Mouse (Mus musculus) midbrain, embryonic 12.5 days (tissue): ENCODE results near the gene Larp1. TPM values are rescaled to one million over a fixed set of nuclear protein-coding genes. Genes with fewer than 3 reads are reported as not detected.

Experiments
- ATAC-seq: fragments of 200-750 bp; cut with Nextera tagmentation; 2 replicates; pipeline ENCODE4 v1.8.0; 2017; ENCODE audit warnings: low read depth, moderate TSS enrichment, moderate library complexity; ENCODE audit not compliant: low FRiP score
- H3K27ac ChIP-seq: fragments of 300-500 bp; sonication (generic); replicated peaks from 2 replicates; pipeline ENCODE4 v1.5.1; 2016; ENCODE audit warnings: mild to moderate bottlenecking
- H3K27me3 ChIP-seq: fragments of 300-500 bp; sonication (generic); 2 replicates; pipeline ENCODE4 v1.6.1; 2016; ENCODE audit warnings: mild to moderate bottlenecking
- H3K36me3 ChIP-seq: fragments of 300-500 bp; sonication (generic); 2 replicates; pipeline ENCODE4 v1.6.1; 2016
- H3K4me1 ChIP-seq: fragments of 300-500 bp; sonication (generic); 2 replicates; pipeline ENCODE4 v1.6.1; 2016
- H3K4me2 ChIP-seq: fragments of 300-500 bp; sonication (generic); replicated peaks from 2 replicates; pipeline ENCODE4 v1.6.1; 2016; ENCODE audit warnings: mild to moderate bottlenecking, moderate library complexity
- H3K4me3 ChIP-seq: fragments of 300-500 bp; sonication (generic); 2 replicates; pipeline ENCODE4 v1.5.1; 2016; ENCODE audit warnings: mild to moderate bottlenecking
- H3K9ac ChIP-seq: fragments of 300-500 bp; sonication (generic); replicated peaks from 2 replicates; pipeline ENCODE4 v1.6.1; 2016; ENCODE audit warnings: mild to moderate bottlenecking, moderate library complexity
- H3K9me3 ChIP-seq: fragments of 300-500 bp; sonication (generic); 2 replicates; pipeline ENCODE4 v1.6.1; 2016; ENCODE audit warnings: mild to moderate bottlenecking
- WGBS: fragments of 180-500 bp; shearing (Covaris S2); methylation state at CpG from one replicate; pipeline ENCODE4 v1.1.7; 2016; 5-methylcytosine and 5-hydroxymethylcytosine counted together
- polyA plus RNA-seq: library from polyadenylated mRNA; unstranded; fragments of >200 nt; fragmentation: Nextera tagmentation; extraction: Ambion mirVana; gene quantifications from 2 replicates; pipeline ENCODE4 v1.2.1, GENCODE M21; 2016

Larp1 gene
- polyA plus RNA-seq, 1 experiment from 2014 or later = 15.3 TPM

GRCm38 (mm10) chr11:57981083-57981809 is 27.6 kb upstream of the Larp1 start:
- no peak overlapping the region for H3K27ac ChIP-seq
- 85% methylated on average over 12 of the region's 12 CpGs for WGBS
- H3K36me3 ChIP-seq = no peaks in the 10 kb centered on the region
- no peaks in the 10 kb centered on the region for H3K4me1 ChIP-seq
- no peaks in the 10 kb centered on the region for H3K27me3 ChIP-seq
- H3K4me2 ChIP-seq = no peak overlapping the region
- H3K9me3 ChIP-seq = no peaks in the 10 kb centered on the region
- no peak for ATAC-seq
- H3K4me3 ChIP-seq = no peak overlapping the region
- H3K9ac ChIP-seq = no peak overlapping the region

- 41% methylated on average over 16 of the region's 16 CpGs for WGBS
Measured at GRCm38 (mm10) chr11:57983480-57984342, 25.2 kb upstream of the Larp1 start.

GRCm38 (mm10) chr11:57984343-57984666 is 24.6 kb upstream of the Larp1 start:
- H3K27ac ChIP-seq = no peak overlapping the region
- H3K4me1 ChIP-seq = no peaks in the 10 kb centered on the region
- no peak for ATAC-seq
- H3K9me3 ChIP-seq = no peaks in the 10 kb centered on the region
- no peaks in the 10 kb centered on the region for H3K36me3 ChIP-seq
- 51% methylated on average over 3 of the region's 3 CpGs for WGBS
- H3K4me3 ChIP-seq = no peak overlapping the region
- no peak overlapping the region for H3K4me2 ChIP-seq
- no peaks in the 10 kb centered on the region for H3K27me3 ChIP-seq
- H3K9ac ChIP-seq = no peak overlapping the region

More at GRCm38 (mm10) chr11:57983480-57984342, 25.2 kb upstream of the Larp1 start:
- Histone ChIP-seq H3K4me1 (no peaks in the 10 kb centered on the region), H3K27me3 (no peaks in the 10 kb centered on the region), H3K4me2 (no peak overlapping the region), H3K9me3 (no peaks in the 10 kb centered on the region), H3K4me3 (no peak overlapping the region), H3K27ac (no peak overlapping the region), H3K9ac (no peak overlapping the region), H3K36me3 (no peaks in the 10 kb centered on the region)
- no peak for ATAC-seq

GRCm38 (mm10) chr11:57985485-57985884 is 23.4 kb upstream of the Larp1 start:
- 94% methylated on average over 2 of the region's 3 CpGs for WGBS
- H3K9me3 ChIP-seq = no peaks in the 10 kb centered on the region
- no peak overlapping the region for H3K9ac ChIP-seq
- H3K27me3 ChIP-seq = no peaks in the 10 kb centered on the region
- H3K4me1 ChIP-seq = no peaks in the 10 kb centered on the region
- no peak overlapping the region for H3K27ac ChIP-seq
- no peak overlapping the region for H3K4me2 ChIP-seq
- ATAC-seq = no peak
- no peaks in the 10 kb centered on the region for H3K36me3 ChIP-seq
- no peak overlapping the region for H3K4me3 ChIP-seq

- Histone ChIP-seq H3K4me1 (no peaks in the 10 kb centered on the region), H3K4me3 (no peak overlapping the region), H3K27me3 (no peaks in the 10 kb centered on the region), H3K36me3 (no peaks in the 10 kb centered on the region), H3K9ac (no peak overlapping the region), H3K4me2 (no peak overlapping the region), H3K9me3 (no peaks in the 10 kb centered on the region), H3K27ac (no peak overlapping the region)
- no peak for ATAC-seq
- 89% methylated on average over 6 of the region's 6 CpGs for WGBS
Measured at GRCm38 (mm10) chr11:57986053-57986452, 22.8 kb upstream of the Larp1 start.

GRCm38 (mm10) chr11:57986456-57986855 is 22.4 kb upstream of the Larp1 start:
- H3K36me3 ChIP-seq = no peaks in the 10 kb centered on the region
- no peaks in the 10 kb centered on the region for H3K4me1 ChIP-seq
- no peak overlapping the region for H3K4me3 ChIP-seq
- no peak overlapping the region for H3K9ac ChIP-seq
- ATAC-seq = no peak
- no peak overlapping the region for H3K27ac ChIP-seq
- no peak overlapping the region for H3K4me2 ChIP-seq
- no peaks in the 10 kb centered on the region for H3K27me3 ChIP-seq
- H3K9me3 ChIP-seq = no peaks in the 10 kb centered on the region
- WGBS = 92% methylated on average over 6 of the region's 6 CpGs

- H3K4me1 ChIP-seq = no peaks in the 10 kb centered on the region
- WGBS = 93% methylated on average over 7 of the region's 7 CpGs
- H3K9ac ChIP-seq = no peak overlapping the region
- no peak for ATAC-seq
- no peak overlapping the region for H3K27ac ChIP-seq
- no peaks in the 10 kb centered on the region for H3K36me3 ChIP-seq
- H3K27me3 ChIP-seq = no peaks in the 10 kb centered on the region
- no peaks in the 10 kb centered on the region for H3K9me3 ChIP-seq
- no peak overlapping the region for H3K4me2 ChIP-seq
- H3K4me3 ChIP-seq = no peak overlapping the region
Measured at GRCm38 (mm10) chr11:57986861-57987260, 22.0 kb upstream of the Larp1 start.

GRCm38 (mm10) chr11:57998168-57998567 is 10.7 kb upstream of the Larp1 start:
- ATAC-seq = no peak
- no peaks in the 10 kb centered on the region for H3K36me3 ChIP-seq
- H3K27ac ChIP-seq = no peak overlapping the region
- no peaks in the 10 kb centered on the region for H3K27me3 ChIP-seq
- no peak overlapping the region for H3K9ac ChIP-seq
- WGBS = 88% methylated on average over 7 of the region's 7 CpGs
- no peak overlapping the region for H3K4me3 ChIP-seq
- 0 out of 2 replicates have a peak, but pooled peaks cover 4% of the 10 kb centered on the region for H3K4me1 ChIP-seq
- H3K9me3 ChIP-seq = no peaks in the 10 kb centered on the region
- no peak overlapping the region for H3K4me2 ChIP-seq

- Histone ChIP-seq H3K36me3 (no peaks in the 10 kb centered on the region), H3K27ac (no peak overlapping the region), H3K4me3 (no peak overlapping the region), H3K4me1 (0 out of 2 replicates have a peak, but pooled peaks cover 4% of the 10 kb centered on the region), H3K27me3 (no peaks in the 10 kb centered on the region), H3K9me3 (no peaks in the 10 kb centered on the region), H3K9ac (no peak overlapping the region), H3K4me2 (no peak overlapping the region)
- no peak for ATAC-seq
- 13% methylated on average over 1 of the region's 1 CpGs for WGBS
Measured at GRCm38 (mm10) chr11:57998872-57999271, 10.0 kb upstream of the Larp1 start.

- Histone ChIP-seq H3K9ac (no peak overlapping the region), H3K27me3 (no peaks in the 10 kb centered on the region), H3K4me3 (no peak overlapping the region), H3K9me3 (no peaks in the 10 kb centered on the region), H3K27ac (no peak overlapping the region), H3K4me2 (no peak overlapping the region), H3K4me1 (peaks cover 8% of the 10 kb centered on the region; the same call in 1 of the 2 replicates), H3K36me3 (no peaks in the 10 kb centered on the region)
- no peak for ATAC-seq
- WGBS = 87% methylated on average over 8 of the region's 8 CpGs
Measured at GRCm38 (mm10) chr11:58003126-58003525, 5.7 kb upstream of the Larp1 start.

GRCm38 (mm10) chr11:58003734-58004133 is 5.1 kb upstream of the Larp1 start:
- H3K4me3 ChIP-seq = no peak overlapping the region
- 82% methylated on average over 6 of the region's 6 CpGs for WGBS

GRCm38 (mm10) chr11:58005110-58005509 is 3.8 kb upstream of the Larp1 start:
- Histone ChIP-seq H3K36me3 (no peaks in the 10 kb centered on the region), H3K4me3 (no peak overlapping the region), H3K27ac (no peak overlapping the region), H3K4me1 (peaks cover 7% of the 10 kb centered on the region), H3K9ac (no peak overlapping the region), H3K4me2 (no peak overlapping the region), H3K9me3 (no peaks in the 10 kb centered on the region), H3K27me3 (no peaks in the 10 kb centered on the region)
- ATAC-seq = no peak

More at GRCm38 (mm10) chr11:58003734-58004133, 5.1 kb upstream of the Larp1 start:
- Histone ChIP-seq H3K9me3 (no peaks in the 10 kb centered on the region), H3K36me3 (no peaks in the 10 kb centered on the region), H3K9ac (no peak overlapping the region), H3K27me3 (no peaks in the 10 kb centered on the region), H3K27ac (no peak overlapping the region), H3K4me2 (no peak overlapping the region), H3K4me1 (peaks cover 10% of the 10 kb centered on the region; the same call in 1 of the 2 replicates)
- ATAC-seq = no peak
